Mouse (Mus musculus) CH12.LX (cell line): ENCODE measurements at regions not wholly inside any gene's neighbourhood (a gene's known extent, or its start where the extent isn't known, plus 50 kb on each side); places are given as distances from the start of the nearest gene placed in this dataset.

ENCODE experiments used
- DNase-seq: peaks from one replicate; pipeline ENCODE4 v3.0.0-alpha.2; 2013; ENCODE audit errors: extremely low read depth
- H3K27ac ChIP-seq: 2 replicates; pipeline ENCODE4 v1.5.1; 2012; ENCODE audit warnings: low read depth, mild to moderate bottlenecking, control low read depth, moderate library complexity; ENCODE audit not compliant: insufficient read depth
- H3K27me3 ChIP-seq: replicated peaks from 2 replicates; pipeline ENCODE3; 2012; ENCODE audit warnings: inconsistent platforms
- H3K36me3 ChIP-seq, 2 experiments: replicated peaks in 1 of 2; 2 replicates each; pipeline versions ENCODE3 to v1.6.1; 2012; ENCODE audit warnings: inconsistent platforms in 1 of 2, low read length in 1 of 2, mild to moderate bottlenecking in 1 of 2, mixed read lengths in 1 of 2, moderate library complexity in 1 of 2; ENCODE audit not compliant: control insufficient read depth in 1 of 2, insufficient read depth in 1 of 2
- H3K4me1 ChIP-seq, 2 experiments: 2 replicates each; pipeline ENCODE4 v1.6.1; 2012; ENCODE audit warnings: inconsistent platforms in 1 of 2, moderate library complexity in 1 of 2; ENCODE audit not compliant: insufficient read depth in 2 of 2, control insufficient read depth in 1 of 2
- H3K4me2 ChIP-seq: 2 replicates; pipeline ENCODE4 v1.6.1; 2012; ENCODE audit warnings: low read depth, mild to moderate bottlenecking, control low read depth; ENCODE audit not compliant: poor library complexity, insufficient read depth, severe bottlenecking
- H3K4me3 ChIP-seq, 3 experiments: fragments of 150-350 bp in 1 of 3; sonication (generic) in 1 of 3; replicated peaks in 1 of 3; 2 replicates each; pipeline versions ENCODE3 to v1.5.1; 2011 to 2012; ENCODE audit warnings: low read depth in 2 of 3, low read length in 2 of 3, mild to moderate bottlenecking in 2 of 3, moderate library complexity in 2 of 3, control low read depth in 1 of 3, improper control_type of control experiment in 1 of 3, inconsistent platforms in 1 of 3, mixed read lengths in 1 of 3; ENCODE audit not compliant: poor library complexity in 1 of 3
- H3K79me2 ChIP-seq: replicated peaks from 2 replicates; pipeline ENCODE4 v1.6.1; 2012; ENCODE audit warnings: mild to moderate bottlenecking, moderate library complexity; ENCODE audit not compliant: control insufficient read depth, poor library complexity, insufficient read depth, severe bottlenecking; ENCODE audit errors: extremely low read depth
- H3K9ac ChIP-seq: 2 replicates; pipeline ENCODE4 v1.6.1; 2012; ENCODE audit warnings: low read depth, mild to moderate bottlenecking, control low read depth, moderate library complexity; ENCODE audit not compliant: insufficient read depth
- H3K9me3 ChIP-seq: replicated peaks from 2 replicates; pipeline ENCODE3; 2012; ENCODE audit warnings: low read length, inconsistent platforms, mixed read lengths
- CHD1 ChIP-seq: IDR thresholded peaks from 2 replicates; pipeline ENCODE4 v1.6.1; 2012; ENCODE audit warnings: low read depth, low read length, improper control_type of control experiment, inconsistent platforms
- CHD2 ChIP-seq: IDR thresholded peaks from 2 replicates; pipeline ENCODE4 v1.6.1; 2011; ENCODE audit warnings: low read length, improper control_type of control experiment
- CTCF ChIP-seq, 2 experiments: IDR thresholded peaks in 1 of 2; conservative IDR thresholded peaks in 1 of 2; 2 replicates each; pipeline ENCODE4 v1.5.1; 2011 to 2012; ENCODE audit warnings: low read depth in 2 of 2, low read length in 2 of 2, improper control_type of control experiment in 1 of 2, inconsistent platforms in 1 of 2, mild to moderate bottlenecking in 1 of 2, moderate library complexity in 1 of 2
- E2F4 ChIP-seq: IDR thresholded peaks from 2 replicates; pipeline ENCODE4 v1.6.1; 2011; ENCODE audit warnings: low read depth, low read length, improper control_type of control experiment; ENCODE audit not compliant: insufficient replicate concordance
- ELF1 ChIP-seq: IDR thresholded peaks from 2 replicates; pipeline ENCODE4 v1.6.1; 2014; ENCODE audit warnings: low read depth, mild to moderate bottlenecking, inconsistent platforms, low read length, improper control_type of control experiment
- EP300 ChIP-seq: IDR thresholded peaks from 2 replicates; pipeline ENCODE4 v1.6.1; 2011; ENCODE audit warnings: low read length, improper control_type of control experiment
- ETS1 ChIP-seq: conservative IDR thresholded peaks from 2 replicates; pipeline ENCODE4 v1.6.1; 2012; ENCODE audit warnings: low read depth, mild to moderate bottlenecking, inconsistent platforms, low read length, improper control_type of control experiment, moderate library complexity
- GABPA ChIP-seq: IDR thresholded peaks from 2 replicates; pipeline ENCODE4 v1.6.1; 2012; ENCODE audit warnings: low read depth, low read length, improper control_type of control experiment, inconsistent platforms; ENCODE audit not compliant: insufficient replicate concordance
- HCFC1 ChIP-seq: IDR thresholded peaks from 2 replicates; pipeline ENCODE4 v1.6.1; 2012; ENCODE audit warnings: low read depth, mild to moderate bottlenecking, inconsistent platforms, low read length, improper control_type of control experiment
- IRF4 ChIP-seq: IDR thresholded peaks from 2 replicates; pipeline ENCODE4 v1.6.1; 2014; ENCODE audit warnings: low read depth, mild to moderate bottlenecking, inconsistent platforms, low read length, improper control_type of control experiment
- JUND ChIP-seq: conservative IDR thresholded peaks from 2 replicates; pipeline ENCODE4 v1.6.1; 2011; ENCODE audit warnings: low read depth, low read length, improper control_type of control experiment
- MAFK ChIP-seq: IDR thresholded peaks from 2 replicates; pipeline ENCODE4 v1.6.1; 2011; ENCODE audit warnings: low read length, improper control_type of control experiment; ENCODE audit not compliant: insufficient replicate concordance
- MEF2A ChIP-seq: IDR thresholded peaks from 2 replicates; pipeline ENCODE4 v1.6.1; 2014; ENCODE audit warnings: low read depth, mild to moderate bottlenecking, inconsistent platforms, low read length, improper control_type of control experiment, borderline replicate concordance
- MYC ChIP-seq: IDR thresholded peaks from 2 replicates; pipeline ENCODE4 v1.6.1; 2011; ENCODE audit warnings: low read depth, mild to moderate bottlenecking, improper control_type of control experiment, low read length
- NELFE ChIP-seq: IDR thresholded peaks from 2 replicates; pipeline ENCODE4 v1.6.1; 2011; ENCODE audit warnings: low read depth, low read length, improper control_type of control experiment
- POLR2AphosphoS2 ChIP-seq: IDR thresholded peaks from 2 replicates; pipeline ENCODE4 v1.6.1; 2011; ENCODE audit warnings: low read depth, low read length, improper control_type of control experiment
- RAD21 ChIP-seq: IDR thresholded peaks from 2 replicates; pipeline ENCODE4 v1.6.1; 2011; ENCODE audit warnings: low read depth, mild to moderate bottlenecking, low read length, improper control_type of control experiment, moderate library complexity
- SIN3A ChIP-seq: IDR thresholded peaks from 2 replicates; pipeline ENCODE4 v1.6.1; 2012; ENCODE audit warnings: low read length, improper control_type of control experiment, inconsistent platforms
- SMC3 ChIP-seq: IDR thresholded peaks from 2 replicates; pipeline ENCODE4 v1.6.1; 2011; ENCODE audit warnings: low read depth, low read length, improper control_type of control experiment
- TCF12 ChIP-seq: IDR thresholded peaks from 2 replicates; pipeline ENCODE4 v1.6.1; 2014; ENCODE audit warnings: low read depth, mild to moderate bottlenecking, inconsistent platforms, low read length, improper control_type of control experiment
- UBTF ChIP-seq: IDR thresholded peaks from 2 replicates; pipeline ENCODE4 v1.6.1; 2012; ENCODE audit warnings: low read depth, mild to moderate bottlenecking, inconsistent platforms, low read length, improper control_type of control experiment, moderate library complexity
- ZMIZ1 ChIP-seq: IDR thresholded peaks from 2 replicates; pipeline ENCODE4 v1.6.1; 2012; ENCODE audit warnings: low read depth, mild to moderate bottlenecking, inconsistent platforms, low read length, improper control_type of control experiment
- dilution Hi-C: fragments of 300-500 bp; cut with MboI; formaldehyde crosslinking; loops from 2 replicates; pipeline ENCODE4 v1.14.3; 2020; ENCODE audit warnings: low sequenced_read_pairs; ENCODE audit not compliant: extremely low pct_unique_long_range_greater_than_20kb, extremely low pct_ligation_motif_present
- in situ Hi-C: fragments of 300-500 bp; cut with MboI; formaldehyde crosslinking; loops from 3 replicates; pipeline ENCODE4 v1.14.3; 2019; ENCODE audit warnings: low sequenced_read_pairs, low pct_ligation_motif_present, low pct_unique_long_range_greater_than_20kb, mixed read lengths

- Histone ChIP-seq H3K4me2 (no peak overlapping the region), H3K79me2 (no peaks in the 10 kb centered on the region), H3K9ac (no peak overlapping the region), H3K27me3 (no peaks in the 10 kb centered on the region), H3K4me3 (no peak overlapping the region), H3K36me3 (no peaks in the 10 kb centered on the region), H3K27ac (no peak overlapping the region), H3K4me1 (no peaks in the 10 kb centered on the region), H3K9me3 (no peaks in the 10 kb centered on the region)
- TF ChIP-seq MYC: no peak
- no peak for TF ChIP-seq NELFE
- TF ChIP-seq E2F4: no peak
- no peak for TF ChIP-seq ETS1
- TF ChIP-seq SIN3A: no peak
- TF ChIP-seq HCFC1: no peak
- TF ChIP-seq JUND: no peak
- no peak for TF ChIP-seq IRF4
- in situ Hi-C loops (no loop called here), dilution Hi-C loops (no loop called here)
- no peak for DNase-seq
These were observed 433.9 kb downstream of the Psat1 start for GRCm38 (mm10) chr19:15513197-15513596.

GRCm38 (mm10) chr19:15510395-15510794, 436.7 kb downstream of the Psat1 start:
- in situ Hi-C loops (no loop called here), dilution Hi-C loops (no loop called here)
- H3K9me3 ChIP-seq: no peaks in the 10 kb centered on the region

More at GRCm38 (mm10) chr19:15510395-15510794, 436.7 kb downstream of the Psat1 start:
- H3K27me3 ChIP-seq: no peaks in the 10 kb centered on the region
- TF ChIP-seq ELF1 (no peak), MAFK (no peak), CHD1 (no peak), NELFE (no peak), MEF2A (no peak), EP300 (no peak), SIN3A (no peak), SMC3 (no peak), E2F4 (no peak), GABPA (no peak), HCFC1 (no peak), CHD2 (no peak), TCF12 (no peak), ZMIZ1 (no peak), POLR2AphosphoS2 (no peak), RAD21 (no peak), UBTF (no peak), CTCF (conservative IDR thresholded peaks at IDR 0.05 in 1 of 2, IDR thresholded peaks at IDR 0.05 in 1 of 2; ENCODE audit: low read depth in 2 of 2, low read length in 2 of 2) (no peak), MYC (no peak), IRF4 (no peak)
- TF ChIP-seq, all 38 proteins: peak for 0
- no peaks in the 10 kb centered on the region for H3K79me2 ChIP-seq
- H3K4me3 ChIP-seq: no peak overlapping the region
- H3K27ac ChIP-seq: no peak overlapping the region
- H3K4me1 ChIP-seq: no peaks in the 10 kb centered on the region
- H3K36me3 ChIP-seq: no peaks in the 10 kb centered on the region
- no peak overlapping the region for H3K9ac ChIP-seq
- DNase-seq: no peak
- H3K4me2 ChIP-seq: no peak overlapping the region
